Mouse (Mus musculus) kidney, postnatal 0 days (tissue): ENCODE measurements at regions not wholly inside any gene's neighbourhood (a gene's known extent, or its start where the extent isn't known, plus 50 kb on each side); places are given as distances from the start of the nearest gene placed in this dataset.

Experiments used
- ATAC-seq: fragments of 200-750 bp; cut with Nextera tagmentation; replicated peaks from 2 replicates; pipeline ENCODE4 v1.8.0; 2017; ENCODE audit warnings: low read depth, moderate number of reproducible peaks, moderate TSS enrichment, moderate library complexity; ENCODE audit not compliant: low FRiP score
- DNase-seq: peaks from one replicate; pipeline ENCODE4 v3.0.0-alpha.2; 2016; ENCODE audit warnings: low spot score
- H3K27ac ChIP-seq: fragments of 300-500 bp; sonication (generic); 2 replicates; pipeline ENCODE4 v1.5.1; 2014; ENCODE audit warnings: mild to moderate bottlenecking
- H3K27me3 ChIP-seq: fragments of 300-500 bp; sonication (generic); 2 replicates; pipeline ENCODE4 v1.6.1; 2014; ENCODE audit warnings: low read length, mixed read lengths; ENCODE audit not compliant: insufficient read depth
- H3K36me3 ChIP-seq: fragments of 300-500 bp; sonication (generic); 2 replicates; pipeline ENCODE4 v1.6.1; 2014; ENCODE audit warnings: low read length, mixed read lengths; ENCODE audit not compliant: insufficient read depth
- H3K4me1 ChIP-seq: fragments of 300-500 bp; sonication (generic); replicated peaks from 2 replicates; pipeline ENCODE4 v1.6.1; 2014; ENCODE audit warnings: antibody characterized with exemption, low read length, mixed read lengths; ENCODE audit not compliant: insufficient read depth
- H3K4me2 ChIP-seq: fragments of 300-500 bp; sonication (generic); 2 replicates; pipeline ENCODE4 v1.6.1; 2014; ENCODE audit warnings: mild to moderate bottlenecking, low read length, moderate library complexity, mixed read lengths
- H3K4me3 ChIP-seq: fragments of 300-500 bp; sonication (generic); replicated peaks from 2 replicates; pipeline ENCODE4 v1.5.1; 2014; ENCODE audit warnings: low read depth, low read length
- H3K9ac ChIP-seq: fragments of 300-500 bp; sonication (generic); 2 replicates; pipeline ENCODE4 v1.6.1; 2014; ENCODE audit warnings: low read depth, low read length
- H3K9me3 ChIP-seq: fragments of 300-500 bp; sonication (generic); replicated peaks from 2 replicates; pipeline ENCODE4 v1.6.1; 2016; ENCODE audit warnings: low read length, inconsistent platforms, mixed read lengths
- CTCF ChIP-seq: IDR thresholded peaks from 2 replicates; pipeline ENCODE4 v1.5.1; 2016; ENCODE audit warnings: antibody characterized with exemption, low read depth, mild to moderate bottlenecking, moderate library complexity
- WGBS: fragments of 180-500 bp; shearing (Covaris S2); extraction: QIAGEN DNeasy Blood & Tissue Kit; methylation state at CpG from one replicate; pipeline ENCODE4 v1.1.7; 2014; 5-methylcytosine and 5-hydroxymethylcytosine counted together

DNA sequence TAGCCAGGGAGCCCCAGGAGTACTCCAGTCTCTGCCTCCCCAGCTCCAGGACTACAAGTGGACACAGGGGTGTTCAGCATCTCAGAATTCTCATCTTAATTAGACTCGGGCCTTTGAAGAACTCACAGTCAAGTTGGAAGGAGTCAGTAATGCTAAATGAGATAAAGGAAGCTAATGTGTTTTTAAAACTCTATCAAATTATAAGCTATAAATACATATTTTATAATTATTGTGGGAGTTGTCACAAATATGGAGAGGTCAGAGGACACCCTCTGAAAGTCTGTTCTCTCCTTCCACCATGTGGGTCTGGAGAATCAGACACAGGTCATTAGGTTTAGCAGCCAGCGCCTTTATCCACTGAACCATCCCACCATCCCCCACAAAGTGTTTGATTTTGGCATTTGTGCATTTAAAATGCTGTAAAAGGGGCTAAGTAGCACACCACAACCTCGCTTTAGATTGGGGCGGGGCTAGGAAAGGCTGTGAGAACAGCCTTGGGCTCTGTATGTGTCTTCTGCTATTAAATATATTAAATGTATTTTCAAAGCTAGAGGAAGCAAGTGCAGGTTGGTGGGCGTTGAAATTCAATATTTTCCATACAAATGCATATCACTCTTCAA is 70.3 kb upstream of the Sall4 start:
- Histone ChIP-seq H3K27ac (no peak overlapping the region), H3K36me3 (no peaks in the 10 kb centered on the region), H3K4me3 (no peak overlapping the region), H3K4me2 (no peak overlapping the region), H3K9ac (no peak overlapping the region), H3K4me1 (peaks cover 6% of the 10 kb centered on the region; the same call in 1 of the 2 replicates), H3K9me3 (no peaks in the 10 kb centered on the region), H3K27me3 (peaks cover 50% of the 10 kb centered on the region)
- WGBS: 34% methylated on average over 5 of the region's 5 CpGs
- DNase-seq (no peak), ATAC-seq (no peak)
- TF ChIP-seq CTCF: no peak

DNA sequence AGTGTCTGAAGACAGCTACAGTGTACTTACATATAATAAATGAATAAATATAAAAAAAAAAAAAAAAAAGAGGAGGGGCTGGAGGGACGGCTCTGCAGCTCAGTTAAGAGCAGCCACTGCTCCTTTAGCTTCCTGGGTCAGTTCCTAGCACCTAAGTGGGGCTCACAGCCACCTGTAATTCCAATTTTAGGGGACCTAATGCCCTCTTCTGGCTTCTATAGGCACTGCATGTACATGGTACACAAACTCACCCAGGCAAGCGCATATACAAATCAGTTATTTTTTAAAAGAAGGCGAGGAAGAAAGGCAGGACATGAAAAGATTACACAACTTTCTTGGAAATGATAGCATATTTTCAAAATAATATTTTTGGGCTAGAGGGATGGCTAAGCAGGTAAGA is 67.0 kb upstream of the Sall4 start:
- peak; percentile 9; the same call in 1 of the 2 replicates for TF ChIP-seq CTCF
- H3K27me3 ChIP-seq: peaks cover 39% of the 10 kb centered on the region
- H3K4me3 ChIP-seq: no peak overlapping the region
- H3K4me1 ChIP-seq: peaks cover 2% of the 10 kb centered on the region; the same call in 1 of the 2 replicates
- no peak overlapping the region for H3K27ac ChIP-seq
- ATAC-seq (no peak), DNase-seq (no peak)
- WGBS: 91% methylated on average over 3 of the region's 3 CpGs
- no peak overlapping the region for H3K9ac ChIP-seq
- no peaks in the 10 kb centered on the region for H3K36me3 ChIP-seq
- no peaks in the 10 kb centered on the region for H3K9me3 ChIP-seq
- no peak overlapping the region for H3K4me2 ChIP-seq

DNA sequence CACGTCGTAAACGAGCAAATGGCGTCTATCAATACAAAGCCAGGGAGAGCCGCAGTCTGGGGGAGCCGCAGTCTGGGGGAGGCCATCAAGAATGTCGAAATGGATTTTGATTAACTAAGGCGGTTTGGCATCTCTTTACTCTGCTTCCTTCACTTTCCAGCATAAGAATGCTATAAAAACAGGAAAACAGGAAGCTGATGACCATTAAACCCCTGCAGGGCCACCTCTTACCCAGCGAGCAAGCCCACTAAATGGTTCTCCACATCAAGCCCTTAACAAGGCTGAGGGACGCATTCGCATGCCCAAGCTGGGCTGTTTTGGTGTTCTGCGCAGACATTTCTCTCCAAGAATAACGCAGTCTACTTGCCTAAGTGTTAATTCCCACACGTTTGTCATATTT is 64.0 kb upstream of the Sall4 start:
- Histone ChIP-seq H3K4me3 (no peak overlapping the region), H3K9me3 (no peaks in the 10 kb centered on the region), H3K27ac (no peak overlapping the region), H3K36me3 (no peaks in the 10 kb centered on the region), H3K4me2 (no peak overlapping the region), H3K4me1 (no peaks in the 10 kb centered on the region), H3K9ac (no peak overlapping the region), H3K27me3 (peaks cover 22% of the 10 kb centered on the region)
- ATAC-seq: no peak
- TF ChIP-seq CTCF: no peak
- WGBS: 10% methylated on average over 14 of the region's 14 CpGs
- no peak for DNase-seq

DNA sequence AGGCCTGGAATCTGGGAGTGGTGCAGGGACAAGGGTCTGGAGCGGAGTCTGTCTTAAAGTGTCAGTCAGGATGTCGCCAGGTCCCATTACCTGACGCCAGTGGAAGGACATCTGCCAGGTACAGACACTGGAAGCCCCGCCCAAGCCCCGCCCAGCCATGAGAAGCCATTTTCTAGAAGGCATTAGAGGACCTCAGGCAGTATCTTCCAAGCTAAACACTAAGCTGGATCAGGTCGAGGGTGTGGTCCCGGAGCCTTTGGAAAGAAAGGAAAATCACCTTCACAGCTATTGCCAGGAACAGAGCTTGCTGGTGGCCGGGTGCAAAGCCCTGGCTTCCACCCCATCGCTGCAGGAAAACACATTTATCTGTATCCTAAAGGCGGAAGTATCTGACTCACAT is 52.9 kb upstream of the Sall4 start:
- Histone ChIP-seq H3K9ac (no peak overlapping the region), H3K27ac (no peak overlapping the region), H3K9me3 (no peaks in the 10 kb centered on the region), H3K4me1 (no peaks in the 10 kb centered on the region), H3K27me3 (no peaks in the 10 kb centered on the region), H3K4me3 (no peak overlapping the region), H3K4me2 (no peak overlapping the region), H3K36me3 (no peaks in the 10 kb centered on the region)
- TF ChIP-seq CTCF: no peak
- no peak for ATAC-seq
- 74% methylated on average over 10 of the region's 10 CpGs for WGBS
- DNase-seq: no peak
